Mouse (Mus musculus): ENCODE measurements at regions not wholly inside any gene's neighbourhood (a gene's known extent, or its start where the extent isn't known, plus 50 kb on each side); places are given as distances from the start of the nearest gene placed in this dataset.

- no peak for DNase-seq (ENCODE audit: low read depth, low spot score)
- 34% methylated on average over 9 of the region's 9 CpGs for WGBS
These were observed 69.4 kb upstream of the Tut7 start for GRCm38 (mm10) chr13:59892340-59892739.

GRCm38 (mm10) chr13:59891737-59892136 lies 68.8 kb upstream of the Tut7 start:
- no peak for DNase-seq (ENCODE audit: low read depth, low spot score)
- WGBS, result 54% methylated on average over 8 of the region's 8 CpGs

DNA sequence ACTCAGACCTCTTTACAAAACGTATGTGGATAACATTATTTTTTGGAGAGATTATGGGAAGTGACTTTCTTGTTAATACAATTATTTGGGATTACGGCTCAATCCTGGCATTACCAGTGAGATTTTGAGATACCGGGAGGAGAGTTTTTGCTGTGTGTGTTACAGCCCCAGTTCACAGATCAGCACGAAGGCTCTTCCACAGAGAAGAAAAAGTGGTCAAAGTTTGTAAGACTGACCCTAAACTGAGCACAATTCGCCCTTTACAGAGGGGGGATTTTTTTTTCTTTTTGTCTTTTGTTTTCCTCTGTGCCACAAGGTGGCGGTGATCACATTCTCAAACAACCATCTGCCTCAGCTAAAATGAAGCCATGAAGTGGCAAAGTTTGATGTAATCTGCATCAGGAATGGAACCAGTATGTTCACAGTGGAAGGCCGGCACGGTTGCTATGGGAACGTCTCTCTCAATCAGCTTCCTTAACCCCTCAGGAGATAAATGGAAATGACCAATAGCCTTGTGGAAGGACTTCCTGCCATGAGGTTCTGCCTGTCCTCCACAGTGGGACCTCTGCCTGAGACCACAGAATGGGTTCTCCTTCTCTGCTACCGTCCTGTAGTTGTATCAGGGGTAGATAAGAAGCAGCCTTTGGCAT lies 66.6 kb upstream of the Tut7 start:
- 22% methylated on average over 10 of the region's 10 CpGs for WGBS
- DNase-seq (ENCODE audit: low read depth, low spot score), result no peak

GRCm38 (mm10) chr13:59888038-59889016 lies 65.4 kb upstream of the Tut7 start:
- no peak for DNase-seq (ENCODE audit: low read depth, low spot score)

DNA sequence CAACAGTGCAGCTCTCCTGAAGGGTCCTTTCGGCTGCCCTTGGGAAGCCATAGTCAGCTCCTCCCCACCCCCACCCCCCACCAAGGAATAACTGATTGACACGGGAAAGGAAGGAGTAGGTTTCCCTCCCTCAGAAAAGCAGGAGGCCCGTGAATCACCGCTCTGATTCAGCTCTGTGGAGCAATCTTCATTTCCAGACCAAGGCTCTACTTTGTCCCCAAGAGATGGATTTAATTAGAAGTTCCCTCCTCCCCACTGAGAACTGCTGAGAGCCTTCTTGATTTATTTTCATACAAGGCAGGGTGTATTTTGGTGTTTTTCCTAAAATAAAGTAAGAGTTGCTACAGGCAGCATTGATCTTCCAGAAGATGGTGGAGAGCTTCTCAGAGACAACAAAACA lies 64.4 kb upstream of the Tut7 start:
- no peak for DNase-seq (ENCODE audit: low read depth, low spot score)
- 92% methylated on average over 4 of the region's 4 CpGs for WGBS

DNA sequence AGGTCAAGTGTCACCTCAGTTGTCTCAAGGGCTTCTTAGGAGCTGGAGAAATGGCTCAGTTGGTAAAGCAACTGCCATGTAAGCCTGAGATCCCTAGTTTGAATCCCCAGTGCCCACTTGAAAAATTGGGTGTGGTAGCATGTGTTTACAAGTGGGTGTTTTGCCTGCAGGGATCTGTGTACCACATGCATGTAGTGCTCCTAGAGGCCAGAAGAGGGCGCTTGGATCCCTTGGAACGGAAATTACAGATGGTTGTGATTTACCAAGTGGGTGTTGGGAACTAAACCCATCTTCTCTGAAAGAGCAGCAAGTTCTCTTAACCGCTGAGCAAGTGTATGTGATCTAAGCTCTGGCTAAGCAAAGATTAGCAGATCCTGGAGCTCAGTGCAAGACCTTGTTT lies 63.6 kb upstream of the Tut7 start:
- WGBS, result 57% methylated on average over 3 of the region's 3 CpGs
- no peak for DNase-seq (ENCODE audit: low read depth, low spot score)

DNA sequence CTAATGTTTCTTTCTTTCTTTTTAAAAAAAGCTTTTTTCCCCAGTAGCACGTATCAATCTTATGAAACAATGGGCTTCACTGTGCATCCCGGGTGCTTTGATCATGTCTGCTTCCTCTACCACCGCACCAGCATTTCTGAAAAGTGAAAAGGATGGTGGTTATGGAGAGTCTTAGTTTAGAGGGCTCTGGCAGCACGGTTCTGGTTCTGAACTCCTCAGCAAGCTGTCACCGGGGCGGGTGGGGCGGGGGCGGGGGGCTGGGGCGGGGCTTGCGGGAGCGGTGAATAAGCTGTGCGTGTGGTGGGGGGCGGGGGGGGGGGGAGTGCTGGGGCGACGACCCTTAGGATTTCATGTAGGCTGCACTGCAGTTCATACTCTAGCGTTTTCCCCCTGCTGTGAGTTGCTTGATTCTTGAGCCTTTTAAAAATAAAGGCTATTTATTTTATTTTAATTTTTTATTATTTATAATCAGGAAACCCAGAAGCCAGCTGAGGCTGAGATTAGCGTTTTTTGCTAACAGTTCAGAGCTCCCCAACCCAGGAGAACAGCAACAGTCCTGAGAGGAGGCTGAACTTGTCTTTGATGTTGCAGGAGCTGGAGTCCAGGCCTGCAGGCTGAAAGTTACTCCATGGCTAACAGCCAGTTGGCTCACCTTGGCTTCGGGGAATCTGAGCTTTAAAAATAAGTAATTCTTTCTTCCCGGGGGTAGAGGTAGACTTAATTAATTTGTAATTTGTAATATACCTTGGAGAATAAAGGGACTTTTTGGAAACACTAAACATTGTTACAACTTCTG lies 59.2 kb upstream of the Tut7 start:
- no peak for DNase-seq (ENCODE audit: low read depth, low spot score)
- 40% methylated on average over 19 of the region's 19 CpGs for WGBS

DNA sequence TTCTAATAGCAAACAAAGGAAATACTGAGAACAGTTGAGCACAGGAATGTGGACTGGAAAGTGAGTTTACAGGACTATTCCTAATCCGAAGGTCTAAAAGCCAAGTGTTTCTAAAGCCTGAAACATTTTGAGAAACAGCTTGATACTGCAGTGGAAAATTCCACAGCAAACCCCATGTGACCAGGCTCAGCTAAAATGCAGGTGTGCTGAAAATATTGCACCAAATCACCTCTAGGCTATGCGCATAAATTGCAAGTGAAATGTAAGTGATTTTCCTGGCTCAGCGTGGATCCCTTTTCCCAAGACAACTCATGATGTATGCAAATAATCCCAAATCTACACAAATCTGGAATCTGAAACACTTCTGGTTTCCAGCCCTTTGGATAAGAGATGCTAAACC lies 57.1 kb upstream of the Tut7 start:
- 78% methylated on average over 3 of the region's 3 CpGs for WGBS
- no peak for DNase-seq (ENCODE audit: low read depth, low spot score)

- no peak for DNase-seq (ENCODE audit: low read depth, low spot score)
- whole genome bisulfite sequencing, result 37% methylated on average over 2 of the region's 2 CpGs
These were observed 52.7 kb upstream of the Tut7 start for GRCm38 (mm10) chr13:59875637-59876036.

GRCm38 (mm10) chr13:59874137-59874931 lies 51.4 kb upstream of the Tut7 start:
- no peak for DNase-seq (ENCODE audit: low read depth, low spot score)
- 74% methylated on average over 7 of the region's 7 CpGs for WGBS
